Mouse (Mus musculus): ENCODE data around the gene Tmsb4x. TPM values are rescaled to one million over a fixed set of nuclear protein-coding genes. Genes with fewer than 3 reads are reported as not detected.

Gene Tmsb4x
- polyA plus RNA-seq, 1 experiment from 2014 or later = 5,303 TPM

- WGBS = 95% methylated on average over 5 of the region's 5 CpGs
- no peak overlapping the region for H3K9ac ChIP-seq
- no peaks in the 10 kb centered on the region for H3K27me3 ChIP-seq (ENCODE audit: control insufficient read depth, insufficient read depth, low read length)
- ATAC-seq (ENCODE audit: low FRiP score) (no peak), DNase-seq (ENCODE audit: low spot score) (no peak)
- H3K36me3 ChIP-seq (replicated peaks; ENCODE audit: control insufficient read depth, insufficient read depth) = no peaks in the 10 kb centered on the region
- H3K4me2 ChIP-seq (replicated peaks) = no peak overlapping the region
- no peak overlapping the region for H3K27ac ChIP-seq
- H3K9me3 ChIP-seq (ENCODE audit: control insufficient read depth, low read length) = no peaks in the 10 kb centered on the region
- no peak overlapping the region for H3K4me3 ChIP-seq (replicated peaks; ENCODE audit: low read length)
- no peaks in the 10 kb centered on the region for H3K4me1 ChIP-seq (replicated peaks; ENCODE audit: control insufficient read depth, insufficient read depth, low read length)
Observed at GRCm38 (mm10) chrX:167226570-167226969, 17.5 kb upstream of the Tmsb4x start.

DNA sequence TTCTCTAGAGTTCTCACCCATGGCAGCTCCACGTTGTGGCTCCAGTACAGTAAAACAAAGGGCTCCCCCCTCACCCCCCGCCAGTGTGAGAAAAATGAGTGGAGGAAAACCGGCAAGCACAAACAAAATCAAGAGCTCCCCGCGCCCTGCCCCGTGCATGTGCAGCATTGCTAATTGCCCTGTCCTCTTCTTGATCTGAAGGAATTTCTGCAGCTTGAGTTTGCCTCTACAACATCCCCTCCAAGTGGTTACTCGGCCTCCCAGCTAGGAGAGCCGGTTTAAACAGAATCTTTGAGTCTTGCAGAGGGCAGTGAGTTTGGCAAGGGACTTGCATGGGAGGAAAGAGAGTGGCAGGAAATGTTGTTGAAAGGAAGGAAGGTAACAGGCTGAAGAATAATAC is 3.6 kb upstream of the Tmsb4x start:
- peak; percentile 31; the same call in 1 of the 2 replicates for ATAC-seq (ENCODE audit: low FRiP score)
- Histone ChIP-seq H3K4me1 (replicated peaks; ENCODE audit: control insufficient read depth, insufficient read depth, low read length) (0 out of 2 replicates have a peak, but pooled peaks cover 6% of the 10 kb centered on the region), H3K9me3 (ENCODE audit: control insufficient read depth, low read length) (no peaks in the 10 kb centered on the region), H3K9ac (no peak overlapping the region), H3K4me3 (replicated peaks; ENCODE audit: low read length) (no peak overlapping the region), H3K27ac (no peak overlapping the region), H3K27me3 (ENCODE audit: control insufficient read depth, insufficient read depth, low read length) (peaks cover 6% of the 10 kb centered on the region; the same call in 1 of the 2 replicates), H3K4me2 (replicated peaks) (peak overlapping the region; percentile 4; the same call in 1 of the 2 replicates), H3K36me3 (replicated peaks; ENCODE audit: control insufficient read depth, insufficient read depth) (no peaks in the 10 kb centered on the region)
- 17% methylated on average over 8 of the region's 8 CpGs for WGBS
- peak; percentile 42 for DNase-seq (ENCODE audit: low spot score)

DNA sequence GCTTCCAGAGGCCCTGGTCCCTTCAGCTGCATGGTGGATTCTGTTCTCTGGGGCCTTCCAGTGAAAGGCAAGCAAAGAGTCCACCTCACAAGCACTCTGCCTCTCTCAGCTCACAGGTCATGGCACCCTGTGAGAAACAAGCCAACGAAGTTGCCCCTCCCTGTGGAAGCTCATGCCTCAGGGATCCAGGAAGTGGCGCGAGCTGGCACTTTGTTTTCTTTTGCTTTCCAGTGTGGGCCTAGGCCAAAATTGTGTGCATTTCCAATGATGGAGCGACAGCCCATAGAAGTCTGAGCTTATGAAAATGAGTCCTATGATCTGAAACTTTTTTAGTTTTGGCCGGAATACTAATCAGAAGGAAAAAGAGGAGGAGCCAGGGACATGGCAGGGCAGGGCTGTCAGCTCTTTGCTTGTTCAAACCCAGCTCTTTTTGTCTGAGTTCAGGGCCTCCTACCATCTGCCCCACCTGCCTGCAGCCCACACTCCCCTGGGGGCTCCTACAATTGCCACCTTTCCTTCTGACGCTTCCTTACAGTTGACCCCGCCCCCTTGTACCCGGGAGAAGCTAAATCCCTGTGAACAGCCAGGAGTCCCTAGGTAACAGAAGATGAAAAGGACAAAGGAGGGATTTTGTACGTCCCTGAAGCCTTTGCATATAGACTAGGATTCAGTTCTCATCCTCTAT is 2.9 kb upstream of the Tmsb4x start:
- ATAC-seq (ENCODE audit: low FRiP score) (no peak), DNase-seq (ENCODE audit: low spot score) (no peak)
- Histone ChIP-seq H3K4me1 (replicated peaks; ENCODE audit: control insufficient read depth, insufficient read depth, low read length) (0 out of 2 replicates have a peak, but pooled peaks cover 6% of the 10 kb centered on the region), H3K27me3 (ENCODE audit: control insufficient read depth, insufficient read depth, low read length) (peaks cover 11% of the 10 kb centered on the region; the same call in 1 of the 2 replicates), H3K36me3 (replicated peaks; ENCODE audit: control insufficient read depth, insufficient read depth) (peaks cover 5% of the 10 kb centered on the region), H3K27ac (no peak overlapping the region; the same call in 1 of the 2 replicates), H3K4me3 (replicated peaks; ENCODE audit: low read length) (no peak overlapping the region), H3K9me3 (ENCODE audit: control insufficient read depth, low read length) (no peaks in the 10 kb centered on the region), H3K9ac (no peak overlapping the region), H3K4me2 (replicated peaks) (peak overlapping the region; percentile 4; the same call in 1 of the 2 replicates)
- WGBS = 40% methylated on average over 9 of the region's 9 CpGs

GRCm38 (mm10) chrX:167210319-167210728 is 1.2 kb upstream of the Tmsb4x start:
- peaks cover 12% of the 10 kb centered on the region for H3K36me3 ChIP-seq (replicated peaks; ENCODE audit: control insufficient read depth, insufficient read depth)
- peaks cover 11% of the 10 kb centered on the region; the same call in 1 of the 2 replicates for H3K27me3 ChIP-seq (ENCODE audit: control insufficient read depth, insufficient read depth, low read length)
- peak overlapping the region; percentile 95 for H3K27ac ChIP-seq
- H3K9ac ChIP-seq = peak overlapping the region; percentile 91; the same call in 1 of the 2 replicates
- DNase-seq (ENCODE audit: low spot score) = no peak
- peaks cover 15% of the 10 kb centered on the region; the same call in 1 of the 2 replicates for H3K4me1 ChIP-seq (replicated peaks; ENCODE audit: control insufficient read depth, insufficient read depth, low read length)
- WGBS = 38% methylated on average over 6 of the region's 6 CpGs
- peak overlapping the region; percentile 63 for H3K4me3 ChIP-seq (replicated peaks; ENCODE audit: low read length)
- H3K4me2 ChIP-seq (replicated peaks) = peak overlapping the region; percentile 61
- H3K9me3 ChIP-seq (ENCODE audit: control insufficient read depth, low read length) = no peaks in the 10 kb centered on the region
- no peak for ATAC-seq (ENCODE audit: low FRiP score)

GRCm38 (mm10) chrX:167209828-167210227 is 713 bp upstream of the Tmsb4x start:
- H3K4me3 ChIP-seq (replicated peaks; ENCODE audit: low read length) = peak overlapping the region; percentile 63
- DNase-seq (ENCODE audit: low spot score) (no peak), ATAC-seq (ENCODE audit: low FRiP score) (no peak)
- H3K4me2 ChIP-seq (replicated peaks) = peak overlapping the region; percentile 61
- peak overlapping the region; percentile 95 for H3K27ac ChIP-seq
- H3K9me3 ChIP-seq (ENCODE audit: control insufficient read depth, low read length) = no peaks in the 10 kb centered on the region
- peaks cover 12% of the 10 kb centered on the region for H3K36me3 ChIP-seq (replicated peaks; ENCODE audit: control insufficient read depth, insufficient read depth)
- H3K9ac ChIP-seq = peak overlapping the region; percentile 91
- peaks cover 11% of the 10 kb centered on the region; the same call in 1 of the 2 replicates for H3K27me3 ChIP-seq (ENCODE audit: control insufficient read depth, insufficient read depth, low read length)
- 47% methylated on average over 8 of the region's 8 CpGs for WGBS
- peaks cover 15% of the 10 kb centered on the region; the same call in 1 of the 2 replicates for H3K4me1 ChIP-seq (replicated peaks; ENCODE audit: control insufficient read depth, insufficient read depth, low read length)

DNA sequence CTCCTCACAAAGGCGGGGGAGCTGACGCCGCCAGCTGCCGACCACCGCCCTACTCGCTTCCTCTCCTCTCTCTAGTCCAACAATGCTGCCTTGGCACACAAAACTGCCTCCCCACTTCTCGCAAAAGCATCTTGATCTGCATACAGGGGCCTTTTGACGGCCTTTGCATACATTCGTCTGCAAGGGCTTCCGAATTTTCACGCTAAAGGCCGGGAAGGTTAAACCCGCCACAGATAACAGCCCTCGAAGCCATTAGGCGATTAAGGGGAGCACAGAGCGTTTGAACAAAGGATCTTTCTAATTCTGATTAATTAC is 652 bp downstream of the Tmsb4x start:
- Histone ChIP-seq H3K9ac (peak overlapping the region; percentile 91), H3K4me1 (replicated peaks; ENCODE audit: control insufficient read depth, insufficient read depth, low read length) (peaks cover 15% of the 10 kb centered on the region; the same call in 1 of the 2 replicates), H3K9me3 (ENCODE audit: control insufficient read depth, low read length) (no peaks in the 10 kb centered on the region), H3K27ac (peak overlapping the region; percentile 95), H3K4me2 (replicated peaks) (peak overlapping the region; percentile 65; the same call in 1 of the 2 replicates), H3K4me3 (replicated peaks; ENCODE audit: low read length) (peak overlapping the region; percentile 63), H3K36me3 (replicated peaks; ENCODE audit: control insufficient read depth, insufficient read depth) (peaks cover 12% of the 10 kb centered on the region), H3K27me3 (ENCODE audit: control insufficient read depth, insufficient read depth, low read length) (peaks cover 17% of the 10 kb centered on the region)
- DNase-seq (ENCODE audit: low spot score) (no peak), ATAC-seq (ENCODE audit: low FRiP score) (no peak)
- WGBS = 15% methylated on average over 16 of the region's 16 CpGs

- Histone ChIP-seq H3K36me3 (replicated peaks; ENCODE audit: control insufficient read depth, insufficient read depth) (peaks cover 12% of the 10 kb centered on the region), H3K27ac (peak overlapping the region; percentile 95), H3K4me3 (replicated peaks; ENCODE audit: low read length) (peak overlapping the region; percentile 63), H3K4me2 (replicated peaks) (peak overlapping the region; percentile 65), H3K9ac (peak overlapping the region; percentile 91), H3K9me3 (ENCODE audit: control insufficient read depth, low read length) (no peaks in the 10 kb centered on the region), H3K4me1 (replicated peaks; ENCODE audit: control insufficient read depth, insufficient read depth, low read length) (peaks cover 15% of the 10 kb centered on the region; the same call in 1 of the 2 replicates), H3K27me3 (ENCODE audit: control insufficient read depth, insufficient read depth, low read length) (peaks cover 18% of the 10 kb centered on the region)
- ATAC-seq (ENCODE audit: low FRiP score) (peak; percentile 31; the same call in 1 of the 2 replicates), DNase-seq (ENCODE audit: low spot score) (peak; percentile 28)
- 25% methylated on average over 25 of the region's 25 CpGs for WGBS
Observed at GRCm38 (mm10) chrX:167207741-167208505, 1.2 kb downstream of the Tmsb4x start.

DNA sequence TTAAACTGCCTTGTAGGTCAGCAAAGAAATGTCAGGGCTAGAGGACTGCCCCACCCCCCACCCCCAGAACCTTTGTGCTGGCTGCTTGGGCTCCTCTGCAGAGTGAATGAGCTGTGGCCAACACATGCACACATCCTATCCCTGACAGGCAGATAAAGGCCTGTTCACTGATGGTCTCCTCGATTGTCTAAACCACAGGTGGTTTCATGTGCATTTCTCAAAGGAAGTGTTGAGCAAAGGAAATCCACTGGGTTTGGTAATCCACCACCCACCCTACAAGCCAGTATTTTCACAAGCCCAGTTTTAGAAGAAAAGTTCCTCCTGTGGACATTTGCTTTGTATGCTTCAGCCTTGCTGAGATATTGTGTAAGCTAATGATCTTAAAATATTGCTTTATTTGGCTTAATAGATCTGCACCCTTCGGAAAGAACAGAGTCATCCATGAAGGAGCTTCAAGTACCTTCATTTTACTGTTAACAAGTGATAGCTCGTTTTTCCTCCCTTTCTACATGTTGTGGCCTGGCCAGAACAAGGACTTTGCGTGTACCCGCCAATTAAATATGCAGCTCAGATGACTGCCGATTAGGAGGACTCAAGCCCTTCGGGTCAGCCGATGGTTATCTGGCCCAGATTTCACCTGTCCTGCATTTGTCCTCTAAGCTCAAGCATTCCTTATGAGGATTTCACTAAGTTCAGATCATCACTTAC is 3.1 kb downstream of the Tmsb4x start:
- 45% methylated on average over 8 of the region's 8 CpGs for WGBS
- H3K4me3 ChIP-seq (replicated peaks; ENCODE audit: low read length) = peak overlapping the region; percentile 63; the same call in 1 of the 2 replicates
- H3K27ac ChIP-seq = 0 out of 2 replicates have a peak overlapping the region, but pooled peaks have one; percentile 43

More for the DNA sequence above, 3.1 kb downstream of the Tmsb4x start:
- DNase-seq (ENCODE audit: low spot score) = peak; percentile 28
- H3K27me3 ChIP-seq (ENCODE audit: control insufficient read depth, insufficient read depth, low read length) = peaks cover 31% of the 10 kb centered on the region
- H3K9ac ChIP-seq = no peak overlapping the region
- H3K9me3 ChIP-seq (ENCODE audit: control insufficient read depth, low read length) = no peaks in the 10 kb centered on the region
- ATAC-seq (ENCODE audit: low FRiP score) = no peak
- H3K4me1 ChIP-seq (replicated peaks; ENCODE audit: control insufficient read depth, insufficient read depth, low read length) = peaks cover 15% of the 10 kb centered on the region; the same call in 1 of the 2 replicates
- peak overlapping the region; percentile 65 for H3K4me2 ChIP-seq (replicated peaks)
- H3K36me3 ChIP-seq (replicated peaks; ENCODE audit: control insufficient read depth, insufficient read depth) = peaks cover 12% of the 10 kb centered on the region

Data from hindbrain, embryonic 14.5 days (tissue).